Mouse (Mus musculus): Measurements from ENCODE around the gene Stag1. TPM values are rescaled to one million over a fixed set of nuclear protein-coding genes. Genes with fewer than 3 reads are reported as not detected.

Gene Stag1
- polyA plus RNA-seq, 1 experiment = 26.7 TPM

- no peak overlapping the region for H3K4me3 ChIP-seq (ENCODE audit: insufficient read depth, low read length)
- TF ChIP-seq CTCF (IDR thresholded peaks at IDR 0.05; ENCODE audit: extremely low read depth, insufficient read depth, low read length) = no peak
- TF ChIP-seq POLR2A (IDR thresholded peaks at IDR 0.05; ENCODE audit: extremely low read depth, insufficient read depth, low read length) = no peak
- H3K4me1 ChIP-seq (ENCODE audit: control insufficient read depth, insufficient read depth, low read length) = no peaks in the 10 kb centered on the region
- H3K27ac ChIP-seq (ENCODE audit: insufficient read depth, low read length) = no peak overlapping the region
Observed at GRCm38 (mm10) chr9:100992191-100992590, 394.6 kb downstream of the Stag1 start.

GRCm38 (mm10) chr9:100993937-100994336 lies 396.3 kb downstream of the Stag1 start:
- Histone ChIP-seq H3K4me1 (ENCODE audit: control insufficient read depth, insufficient read depth, low read length) (no peaks in the 10 kb centered on the region), H3K27ac (ENCODE audit: insufficient read depth, low read length) (no peak overlapping the region), H3K4me3 (ENCODE audit: insufficient read depth, low read length) (no peak overlapping the region)
- TF ChIP-seq POLR2A (IDR thresholded peaks at IDR 0.05; ENCODE audit: extremely low read depth, insufficient read depth, low read length) = no peak
- TF ChIP-seq CTCF (IDR thresholded peaks at IDR 0.05; ENCODE audit: extremely low read depth, insufficient read depth, low read length) = no peak

GRCm38 (mm10) chr9:100997138-100997537 lies 399.5 kb downstream of the Stag1 start:
- no peaks in the 10 kb centered on the region for H3K4me1 ChIP-seq (ENCODE audit: control insufficient read depth, insufficient read depth, low read length)
- no peak for TF ChIP-seq POLR2A (IDR thresholded peaks at IDR 0.05; ENCODE audit: extremely low read depth, insufficient read depth, low read length)
- no peak for TF ChIP-seq CTCF (IDR thresholded peaks at IDR 0.05; ENCODE audit: extremely low read depth, insufficient read depth, low read length)
- H3K27ac ChIP-seq (ENCODE audit: insufficient read depth, low read length) = no peak overlapping the region
- H3K4me3 ChIP-seq (ENCODE audit: insufficient read depth, low read length) = no peak overlapping the region

- H3K27ac ChIP-seq (ENCODE audit: insufficient read depth, low read length) = no peak overlapping the region
- no peaks in the 10 kb centered on the region for H3K4me1 ChIP-seq (ENCODE audit: control insufficient read depth, insufficient read depth, low read length)
- no peak overlapping the region for H3K4me3 ChIP-seq (ENCODE audit: insufficient read depth, low read length)
- TF ChIP-seq CTCF (IDR thresholded peaks at IDR 0.05; ENCODE audit: extremely low read depth, insufficient read depth, low read length) (0 out of 2 replicates have a peak, but pooled peaks have one; percentile 12), POLR2A (IDR thresholded peaks at IDR 0.05; ENCODE audit: extremely low read depth, insufficient read depth, low read length) (no peak)
Observed at GRCm38 (mm10) chr9:101002053-101002452, 404.5 kb downstream of the Stag1 start.

GRCm38 (mm10) chr9:101002841-101003240 lies 405.2 kb downstream of the Stag1 start:
- TF ChIP-seq CTCF (IDR thresholded peaks at IDR 0.05; ENCODE audit: extremely low read depth, insufficient read depth, low read length) (no peak), POLR2A (IDR thresholded peaks at IDR 0.05; ENCODE audit: extremely low read depth, insufficient read depth, low read length) (no peak)
- no peaks in the 10 kb centered on the region for H3K4me1 ChIP-seq (ENCODE audit: control insufficient read depth, insufficient read depth, low read length)
- no peak overlapping the region for H3K27ac ChIP-seq (ENCODE audit: insufficient read depth, low read length)
- no peak overlapping the region for H3K4me3 ChIP-seq (ENCODE audit: insufficient read depth, low read length)

- Histone ChIP-seq H3K4me3 (ENCODE audit: insufficient read depth, low read length) (no peak overlapping the region), H3K27ac (ENCODE audit: insufficient read depth, low read length) (no peak overlapping the region), H3K4me1 (ENCODE audit: control insufficient read depth, insufficient read depth, low read length) (no peaks in the 10 kb centered on the region)
- no peak for TF ChIP-seq POLR2A (IDR thresholded peaks at IDR 0.05; ENCODE audit: extremely low read depth, insufficient read depth, low read length)
- TF ChIP-seq CTCF (IDR thresholded peaks at IDR 0.05; ENCODE audit: extremely low read depth, insufficient read depth, low read length) = no peak
Observed at GRCm38 (mm10) chr9:101003302-101003701, 405.7 kb downstream of the Stag1 start.

- TF ChIP-seq CTCF (IDR thresholded peaks at IDR 0.05; ENCODE audit: extremely low read depth, insufficient read depth, low read length) (no peak), POLR2A (IDR thresholded peaks at IDR 0.05; ENCODE audit: extremely low read depth, insufficient read depth, low read length) (no peak)
- Histone ChIP-seq H3K4me1 (ENCODE audit: control insufficient read depth, insufficient read depth, low read length) (no peaks in the 10 kb centered on the region), H3K4me3 (ENCODE audit: insufficient read depth, low read length) (no peak overlapping the region), H3K27ac (ENCODE audit: insufficient read depth, low read length) (no peak overlapping the region)
Observed at GRCm38 (mm10) chr9:101005866-101006265, 408.3 kb downstream of the Stag1 start.

Other genes with a start within 250 kb of the Stag1 start
- 1.2 and 2.3 TPM in 2 replicates for gene Il20rb, start 111.0 kb upstream of the Stag1 start, polyA plus RNA-seq (2012; rRNA removed)
- gene Nck1, start 51.7 kb upstream of the Stag1 start, polyA plus RNA-seq (2012; rRNA removed) = 24.5 and 27.2 TPM in 2 replicates
- 17.0 and 18.0 TPM in 2 replicates for gene Slc35g2, start 26.7 kb upstream of the Stag1 start, polyA plus RNA-seq (2012; rRNA removed)